Mouse (Mus musculus) heart, postnatal 0 days (tissue): ENCODE measurements at regions not wholly inside any gene's neighbourhood (a gene's known extent, or its start where the extent isn't known, plus 50 kb on each side); places are given as distances from the start of the nearest gene placed in this dataset.

Experiments
- ATAC-seq: fragments of 200-750 bp; cut with Nextera tagmentation; 2 replicates; pipeline ENCODE4 v1.8.0; 2017; ENCODE audit warnings: low read depth, moderate number of reproducible peaks, moderate library complexity; ENCODE audit not compliant: insufficient read depth
- DNase-seq: peaks from one replicate; pipeline ENCODE4 v3.0.0-alpha.2; 2016; ENCODE audit warnings: low spot score
- H3K27ac ChIP-seq: fragments of 300-500 bp; sonication (generic); 2 replicates; pipeline ENCODE4 v1.5.1; 2014; ENCODE audit warnings: low read depth, mild to moderate bottlenecking
- H3K27me3 ChIP-seq: fragments of 300-500 bp; sonication (generic); 2 replicates; pipeline ENCODE4 v1.6.1; 2014; ENCODE audit warnings: low read length, mixed read lengths; ENCODE audit not compliant: control insufficient read depth, insufficient read depth
- H3K36me3 ChIP-seq: fragments of 300-500 bp; sonication (generic); replicated peaks from 2 replicates; pipeline ENCODE4 v1.6.1; 2014; ENCODE audit warnings: low read length, mixed read lengths; ENCODE audit not compliant: control insufficient read depth, insufficient read depth
- H3K4me1 ChIP-seq: fragments of 300-500 bp; sonication (generic); 2 replicates; pipeline ENCODE4 v1.6.1; 2014; ENCODE audit warnings: antibody characterized with exemption; ENCODE audit not compliant: control insufficient read depth, insufficient read depth
- H3K4me2 ChIP-seq: fragments of 300-500 bp; sonication (generic); 2 replicates; pipeline ENCODE4 v1.6.1; 2014; ENCODE audit warnings: low read depth, mild to moderate bottlenecking, low read length, moderate library complexity
- H3K4me3 ChIP-seq: fragments of 300-500 bp; sonication (generic); 2 replicates; pipeline ENCODE4 v1.5.1; 2014; ENCODE audit warnings: low read depth, low read length
- H3K9ac ChIP-seq: fragments of 300-500 bp; sonication (generic); replicated peaks from 2 replicates; pipeline ENCODE4 v1.6.1; 2014; ENCODE audit warnings: low read depth, low read length, mixed read lengths
- H3K9me3 ChIP-seq: fragments of 300-500 bp; sonication (generic); replicated peaks from 2 replicates; pipeline ENCODE4 v1.6.1; 2016; ENCODE audit warnings: low read length; ENCODE audit not compliant: control insufficient read depth
- CTCF ChIP-seq: IDR thresholded peaks from 2 replicates; pipeline ENCODE4 v1.5.1; 2016; ENCODE audit warnings: antibody characterized with exemption, control low read depth, low read depth
- EP300 ChIP-seq: IDR thresholded peaks from 2 replicates; pipeline ENCODE4 v1.6.1; 2016; ENCODE audit warnings: antibody characterized with exemption, low read depth
- WGBS: fragments of 180-500 bp; shearing (Covaris S2); extraction: QIAGEN DNeasy Blood & Tissue Kit; methylation state at CpG from one replicate; pipeline ENCODE4 v1.1.7; 2014; 5-methylcytosine and 5-hydroxymethylcytosine counted together

DNA sequence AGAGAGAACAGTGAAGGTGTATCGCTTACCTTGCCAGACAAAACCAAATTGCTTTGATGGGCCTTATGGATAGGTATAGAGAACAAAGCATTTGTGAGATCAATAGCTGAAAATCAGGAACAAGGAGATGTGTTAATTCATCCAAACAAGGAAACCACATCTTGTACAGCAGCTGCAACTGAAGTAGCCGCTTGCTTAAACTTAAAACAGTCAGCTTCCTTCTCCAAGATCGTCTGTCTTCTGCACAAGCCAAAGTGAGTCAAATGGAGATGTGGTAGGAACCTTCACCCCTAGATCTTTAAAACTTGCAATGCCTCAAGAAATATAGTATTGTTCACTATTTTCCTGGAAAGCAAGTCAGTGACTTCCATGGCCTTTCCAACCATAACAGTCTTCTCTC lies 95.6 kb upstream of the Pcgf5 start:
- DNase-seq (no peak), ATAC-seq (no peak)
- TF ChIP-seq CTCF (no peak), EP300 (no peak)
- Histone ChIP-seq H3K4me2 (no peak overlapping the region), H3K4me1 (peaks cover 8% of the 10 kb centered on the region; the same call in 1 of the 2 replicates), H3K36me3 (no peaks in the 10 kb centered on the region), H3K27ac (no peak overlapping the region), H3K9me3 (peaks cover 5% of the 10 kb centered on the region; the same call in 1 of the 2 replicates), H3K9ac (no peak overlapping the region), H3K4me3 (no peak overlapping the region), H3K27me3 (no peaks in the 10 kb centered on the region)
- WGBS: 85% methylated on average over 3 of the region's 3 CpGs

- Histone ChIP-seq H3K9me3 (peaks cover 4% of the 10 kb centered on the region; the same call in 1 of the 2 replicates), H3K27ac (peak overlapping the region; percentile 79), H3K4me3 (no peak overlapping the region), H3K4me1 (peaks cover 18% of the 10 kb centered on the region), H3K9ac (no peak overlapping the region), H3K36me3 (no peaks in the 10 kb centered on the region), H3K4me2 (peak overlapping the region; percentile 26; the same call in 1 of the 2 replicates), H3K27me3 (no peaks in the 10 kb centered on the region)
- DNase-seq (peak; percentile 59), ATAC-seq (peak; percentile 67)
- 23% methylated on average over 10 of the region's 10 CpGs for WGBS
- TF ChIP-seq CTCF: no peak
- peak; percentile 85 for TF ChIP-seq EP300
Measured at GRCm38 (mm10) chr19:36257748-36258538, 90.2 kb upstream of the Pcgf5 start.

DNA sequence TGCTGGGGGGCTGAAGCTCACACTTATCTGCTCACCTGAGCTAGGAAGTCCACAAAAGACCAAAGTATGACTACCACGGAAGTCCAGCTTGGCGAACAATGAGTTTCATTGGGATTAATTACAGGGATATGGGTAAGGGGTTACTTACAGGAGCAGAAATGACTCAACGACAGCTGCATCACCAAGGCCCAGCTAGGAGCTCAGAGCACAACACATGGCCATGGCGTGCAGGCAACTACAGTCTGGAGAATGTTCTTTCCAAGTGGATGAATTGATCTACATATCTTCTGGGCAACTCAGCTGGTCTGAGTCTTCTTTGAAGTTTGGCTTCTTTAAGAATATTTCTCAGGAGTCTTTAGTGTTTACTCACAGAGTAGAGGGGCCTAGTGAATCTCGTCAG lies 86.3 kb upstream of the Pcgf5 start:
- Histone ChIP-seq H3K4me1 (peaks cover 32% of the 10 kb centered on the region), H3K9ac (no peak overlapping the region), H3K4me3 (no peak overlapping the region), H3K9me3 (peaks cover 4% of the 10 kb centered on the region; the same call in 1 of the 2 replicates), H3K27me3 (no peaks in the 10 kb centered on the region), H3K4me2 (no peak overlapping the region), H3K36me3 (no peaks in the 10 kb centered on the region), H3K27ac (0 out of 2 replicates have a peak overlapping the region, but pooled peaks have one; percentile 3)
- DNase-seq (no peak), ATAC-seq (no peak)
- TF ChIP-seq EP300: no peak
- no peak for TF ChIP-seq CTCF
- 85% methylated on average over 5 of the region's 5 CpGs for WGBS

- Histone ChIP-seq H3K9me3 (peaks cover 4% of the 10 kb centered on the region; the same call in 1 of the 2 replicates), H3K36me3 (no peaks in the 10 kb centered on the region), H3K9ac (no peak overlapping the region), H3K4me1 (peaks cover 25% of the 10 kb centered on the region), H3K27me3 (no peaks in the 10 kb centered on the region), H3K4me3 (no peak overlapping the region), H3K27ac (peak overlapping the region; percentile 86), H3K4me2 (0 out of 2 replicates have a peak overlapping the region, but pooled peaks have one; percentile 15)
- ATAC-seq (peak; percentile 59), DNase-seq (peak; percentile 16)
- TF ChIP-seq CTCF: no peak
- TF ChIP-seq EP300: no peak
- WGBS: 39% methylated on average over 4 of the region's 4 CpGs
Measured at GRCm38 (mm10) chr19:36263923-36264322, 84.2 kb upstream of the Pcgf5 start.

GRCm38 (mm10) chr19:36264397-36264796 lies 83.7 kb upstream of the Pcgf5 start:
- Histone ChIP-seq H3K27me3 (no peaks in the 10 kb centered on the region), H3K27ac (peak overlapping the region; percentile 86), H3K9me3 (peaks cover 4% of the 10 kb centered on the region; the same call in 1 of the 2 replicates), H3K4me1 (peaks cover 24% of the 10 kb centered on the region), H3K4me2 (no peak overlapping the region), H3K9ac (no peak overlapping the region), H3K4me3 (no peak overlapping the region), H3K36me3 (no peaks in the 10 kb centered on the region)
- TF ChIP-seq CTCF (no peak), EP300 (peak; percentile 77)
- DNase-seq (peak; percentile 81), ATAC-seq (peak; percentile 84)
- 18% methylated on average over 2 of the region's 2 CpGs for WGBS
